Mouse (Mus musculus) hematopoietic stem cell, adult 5-6 weeks (primary cell): Measurements from ENCODE around the gene Prkn. TPM values are rescaled to one million over a fixed set of nuclear protein-coding genes. Genes with fewer than 3 reads are reported as not detected.

Source experiments
- ATAC-seq, 2 experiments: fragments of 125-278 bp in 1 of 2; replicated peaks in 1 of 2; 2 replicates each; pipeline ENCODE4 v1.8.0; 2016 to 2017; ENCODE audit warnings: inconsistent platforms in 2 of 2, mild to moderate bottlenecking in 2 of 2, moderate number of reproducible peaks in 2 of 2, low read depth in 1 of 2, moderate TSS enrichment in 1 of 2; ENCODE audit not compliant: low FRiP score in 2 of 2, poor library complexity in 2 of 2, severe bottlenecking in 2 of 2, insufficient read depth in 1 of 2, low TSS enrichment in 1 of 2
- total RNA-seq: library from RNA; stranded (forward); fragments of 172-1452, 232-1000 nt; gene quantifications from 2 replicates; pipeline ENCODE4 v1.2.3, GENCODE M21; 2017

The Prkn gene
- total RNA-seq, 1 experiment from 2014 or later, result 5.0 TPM

- no peak for ATAC-seq
Measured at GRCm38 (mm10) chr17:11854571-11854970, 1014.4 kb downstream of the Prkn start.

GRCm38 (mm10) chr17:11858772-11859405 is 1018.7 kb downstream of the Prkn start:
- no peak for ATAC-seq

DNA sequence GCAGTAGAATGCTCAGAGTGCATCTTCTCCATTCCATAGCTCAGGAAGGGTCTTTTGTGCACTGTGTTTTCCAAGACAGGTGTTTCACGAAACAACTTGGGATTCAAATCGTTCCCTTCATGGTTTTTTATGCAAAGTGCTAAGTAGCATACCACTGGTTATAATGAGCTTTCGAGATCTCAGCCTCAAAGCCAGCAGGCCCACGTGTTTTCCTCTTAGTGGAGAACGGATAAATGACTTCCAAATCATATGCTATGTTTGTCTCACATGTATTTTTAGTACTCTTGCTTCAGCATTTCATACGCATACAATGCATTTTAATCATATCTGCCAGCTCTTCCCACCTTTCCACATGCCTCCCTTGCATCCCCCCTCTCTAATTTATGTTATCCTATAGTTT is 1021.0 kb downstream of the Prkn start:
- no peak for ATAC-seq

DNA sequence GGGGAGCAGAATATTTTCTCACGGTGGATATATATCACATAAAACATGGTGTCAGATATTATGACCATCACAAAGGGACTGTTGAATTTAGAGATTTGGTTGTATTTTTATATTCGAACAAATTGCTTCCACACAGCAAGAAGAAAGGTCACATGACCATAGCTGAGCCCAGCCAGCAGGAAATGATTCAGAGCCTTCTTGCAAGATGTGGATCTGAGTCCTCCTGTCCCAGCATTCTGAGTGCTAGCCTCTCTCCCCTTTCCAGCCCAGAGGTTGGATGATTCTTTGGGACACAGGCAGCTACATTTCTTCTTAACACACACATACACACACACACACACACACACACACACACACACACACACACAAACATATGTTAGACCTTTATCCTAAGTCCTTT is 1022.2 kb downstream of the Prkn start:
- no peak for ATAC-seq

DNA sequence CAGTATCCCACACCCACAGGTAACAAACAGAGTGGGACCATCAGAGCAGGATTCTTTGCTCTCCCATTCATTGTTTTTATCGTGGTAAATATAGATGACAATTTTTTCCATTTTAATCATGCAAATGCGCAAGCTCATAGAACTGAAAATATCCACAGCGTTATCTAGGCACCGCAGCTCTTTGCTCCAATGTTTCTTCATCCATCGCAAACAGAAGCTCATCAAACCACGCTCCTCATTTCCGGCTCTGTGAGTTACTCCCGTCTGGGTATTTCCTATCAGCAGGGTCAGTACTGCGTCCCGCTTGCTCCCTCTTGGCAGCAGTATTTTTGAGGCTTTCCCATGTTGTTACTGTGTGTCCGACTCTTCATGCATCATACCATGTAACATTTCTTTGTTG is 1022.8 kb downstream of the Prkn start:
- no peak for ATAC-seq

GRCm38 (mm10) chr17:11866231-11866630 is 1026.0 kb downstream of the Prkn start:
- no peak for ATAC-seq

- no peak for ATAC-seq
Measured at GRCm38 (mm10) chr17:11867334-11868095, 1027.3 kb downstream of the Prkn start.

GRCm38 (mm10) chr17:11870546-11870945 is 1030.4 kb downstream of the Prkn start:
- no peak for ATAC-seq

DNA sequence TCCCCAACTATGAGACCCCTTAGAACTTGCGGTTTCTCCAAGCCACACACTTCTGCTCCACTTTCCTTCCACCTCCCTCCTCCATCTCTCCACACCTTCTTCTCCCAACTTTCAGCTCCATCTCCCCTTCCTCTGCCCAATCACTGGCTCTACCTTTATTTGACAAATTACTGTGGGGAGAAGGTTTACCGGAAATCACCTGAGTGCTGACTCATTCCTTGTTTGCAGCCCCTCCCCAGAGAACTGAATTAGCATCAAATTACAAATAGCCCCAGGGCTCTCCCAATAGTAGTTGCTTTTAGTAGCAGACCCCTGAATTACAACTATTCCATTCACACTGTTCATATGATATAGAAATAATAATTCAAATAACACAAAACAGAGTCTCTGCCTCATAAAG is 1036.1 kb downstream of the Prkn start:
- ATAC-seq, result no peak

GRCm38 (mm10) chr17:11881110-11881820 is 1041.1 kb downstream of the Prkn start:
- ATAC-seq, result no peak

DNA sequence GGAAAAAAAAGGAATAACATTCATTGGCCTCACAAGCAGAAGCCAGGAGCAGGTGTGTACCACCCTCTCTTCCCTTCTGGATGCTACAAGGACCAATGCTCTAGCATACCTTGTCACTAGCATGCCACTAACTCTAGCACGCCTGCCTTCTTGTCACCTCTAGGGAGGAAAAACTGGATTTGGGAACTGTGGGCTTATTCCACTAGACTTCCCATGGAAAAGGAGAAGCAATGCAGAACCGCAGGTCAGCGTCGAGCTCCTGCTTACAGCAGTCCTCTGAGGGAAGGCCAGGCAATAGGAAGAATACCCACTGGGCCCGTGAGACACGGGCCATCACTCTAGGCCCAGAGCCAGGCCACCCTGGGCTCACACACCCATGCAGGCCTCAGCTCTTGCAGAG is 1045.4 kb downstream of the Prkn start:
- ATAC-seq, result no peak

DNA sequence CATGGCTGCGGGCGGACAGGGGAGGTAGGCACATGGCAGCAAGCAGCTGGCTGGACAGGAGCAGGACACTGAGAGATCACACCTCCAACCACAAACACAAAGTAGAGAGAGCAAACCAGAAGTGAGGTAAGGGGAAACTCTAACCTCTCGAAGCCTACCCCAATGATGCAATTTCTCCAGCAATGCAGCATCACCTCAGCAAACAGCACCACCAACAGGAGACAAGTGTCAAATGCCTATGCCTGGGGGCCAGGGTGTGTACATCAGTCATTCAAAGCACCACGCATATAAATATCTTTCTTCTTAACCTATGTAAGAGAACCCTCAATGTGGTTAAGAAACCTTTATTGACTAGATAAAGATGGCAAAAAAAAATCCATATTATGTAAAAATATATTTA is 1046.8 kb downstream of the Prkn start:
- no peak for ATAC-seq

DNA sequence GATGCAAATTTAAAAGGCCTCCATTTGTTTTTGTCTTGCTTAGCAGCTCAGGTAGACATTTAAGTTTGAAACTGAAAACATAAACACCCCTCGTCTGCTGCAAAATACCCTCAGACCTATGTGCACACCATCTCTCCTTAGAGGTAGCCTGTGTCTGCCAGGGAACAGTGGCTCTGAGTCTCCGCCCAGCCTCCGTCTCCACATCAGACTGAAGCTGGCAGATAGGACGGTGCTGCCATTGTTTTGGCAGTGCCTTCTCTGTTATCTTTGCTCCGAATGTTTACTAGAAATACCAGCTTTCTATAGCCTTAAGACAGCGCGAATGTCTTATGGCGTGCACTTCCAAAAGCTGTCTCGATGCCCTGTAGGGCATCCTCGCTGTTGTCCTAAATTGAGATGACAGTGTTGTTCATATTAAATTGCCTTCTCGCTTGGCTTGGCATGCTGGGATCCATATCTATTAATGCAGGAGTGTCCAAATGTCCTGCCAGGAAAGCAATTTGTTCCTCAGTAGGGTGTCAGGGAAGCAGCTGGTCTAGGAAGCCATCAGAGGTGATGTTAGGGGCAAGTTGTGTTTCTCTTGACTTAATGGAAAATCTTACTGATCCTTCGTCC is 1047.5 kb downstream of the Prkn start:
- ATAC-seq, result no peak

DNA sequence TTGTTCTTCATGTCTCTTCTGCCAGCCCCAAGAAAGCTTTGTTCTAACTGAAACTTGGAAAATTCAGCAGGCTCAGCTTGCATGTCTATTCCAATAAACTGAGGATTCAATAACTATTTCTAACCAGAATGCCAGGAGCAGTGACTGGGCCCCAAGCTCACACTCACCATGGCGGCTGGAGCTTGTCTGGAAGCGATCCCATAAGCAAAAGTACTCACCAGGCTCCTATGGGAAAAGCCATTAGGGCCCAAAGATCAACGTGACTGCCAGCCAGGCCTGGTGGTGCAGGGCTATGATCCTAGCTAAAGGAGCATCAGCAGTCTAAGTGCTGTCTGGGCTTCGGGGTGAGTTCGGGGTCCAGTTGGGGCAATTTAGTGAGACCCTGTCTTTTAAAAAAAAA is 1048.6 kb downstream of the Prkn start:
- ATAC-seq, result no peak

- no peak for ATAC-seq
Measured at GRCm38 (mm10) chr17:11900300-11900699, 1060.1 kb downstream of the Prkn start.

DNA sequence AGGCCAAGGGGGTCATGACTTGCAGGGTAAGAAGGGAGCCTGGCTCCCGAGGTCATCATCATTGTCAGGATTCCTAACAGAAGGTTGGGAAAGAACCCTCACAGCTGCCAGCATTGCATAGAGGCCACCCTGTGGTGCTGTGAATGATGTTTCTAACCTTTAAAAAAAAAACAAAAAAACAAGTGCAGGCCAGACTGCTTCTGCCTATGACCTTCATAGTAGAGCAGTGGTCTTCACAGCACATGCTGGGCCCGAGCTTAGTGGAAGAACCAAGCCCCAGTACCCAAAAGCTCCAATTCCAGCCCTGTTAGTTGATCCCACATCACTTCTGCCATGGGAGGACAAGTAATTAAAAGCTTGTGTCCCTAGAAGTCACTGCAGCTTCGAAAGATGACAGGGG is 1061.5 kb downstream of the Prkn start:
- no peak for ATAC-seq

- no peak for ATAC-seq
Measured at GRCm38 (mm10) chr17:11903001-11903400, 1062.8 kb downstream of the Prkn start.
